Mouse (Mus musculus) layer of hippocampus, adult 18-20 months (tissue): ENCODE measurements around the gene Usp22. TPM values are rescaled to one million over a fixed set of nuclear protein-coding genes. Genes with fewer than 3 reads are reported as not detected.
"Not testable (repeated sequence)": the region's sequence is repeated elsewhere in the genome, so short reads cannot be mapped to it uniquely, and the experiment has no call there.

ENCODE experiments used
- DNase-seq, 2 experiments: peaks; one replicate each; pipeline ENCODE4 v3.0.0; 2022; ENCODE audit warnings: low spot score in 2 of 2
- total RNA-seq, 2 experiments: library from RNA; stranded (reverse); gene quantifications; 2 replicates each; pipeline ENCODE4 v1.2.3; 2021

Gene Usp22
- total RNA-seq, 2 experiments from 2014 or later = 207 to 209 TPM

GRCm38 (mm10) chr11:61143564-61144469 is 31.0 kb downstream of the Usp22 start:
- DNase-seq = no peak

- no peak for DNase-seq
These were observed 31.8 kb downstream of the Usp22 start for GRCm38 (mm10) chr11:61142941-61143530.

GRCm38 (mm10) chr11:61142262-61142661 is 32.6 kb downstream of the Usp22 start:
- no peak for DNase-seq

- no peak for DNase-seq
These were observed 33.2 kb downstream of the Usp22 start for GRCm38 (mm10) chr11:61141693-61142092.

GRCm38 (mm10) chr11:61132943-61133342 is 41.9 kb downstream of the Usp22 start:
- no peak for DNase-seq

GRCm38 (mm10) chr11:61130646-61131045 is 44.2 kb downstream of the Usp22 start:
- DNase-seq = not testable (repeated sequence)

GRCm38 (mm10) chr11:61129305-61129704 is 45.5 kb downstream of the Usp22 start:
- no peak for DNase-seq

GRCm38 (mm10) chr11:61127421-61128055 is 47.3 kb downstream of the Usp22 start:
- no peak for DNase-seq

- DNase-seq = no peak
These were observed 48.1 kb downstream of the Usp22 start, which contains the start of gene Tnfrsf13b for GRCm38 (mm10) chr11:61126606-61127355. Gene Tnfrsf13b (plus strand): TSS chr11:61126755.

GRCm38 (mm10) chr11:61125970-61126369 is 48.9 kb downstream of the Usp22 start:
- no peak for DNase-seq

- DNase-seq = no peak
These were observed 51.0 kb downstream of the Usp22 start for GRCm38 (mm10) chr11:61123886-61124285.

GRCm38 (mm10) chr11:61122769-61123288 is 52.0 kb downstream of the Usp22 start:
- no peak for DNase-seq

GRCm38 (mm10) chr11:61122283-61122768 is 52.5 kb downstream of the Usp22 start:
- DNase-seq = no peak

- DNase-seq = no peak
These were observed 54.8 kb downstream of the Usp22 start for GRCm38 (mm10) chr11:61119996-61120583.

- no peak for DNase-seq
These were observed 58.6 kb downstream of the Usp22 start for GRCm38 (mm10) chr11:61116226-61116625.

GRCm38 (mm10) chr11:61112323-61112995 is 62.4 kb downstream of the Usp22 start:
- DNase-seq = no peak

GRCm38 (mm10) chr11:61111472-61111871 is 63.4 kb downstream of the Usp22 start:
- no peak for DNase-seq

- no peak for DNase-seq
These were observed 63.9 kb downstream of the Usp22 start for GRCm38 (mm10) chr11:61110928-61111327.

- no peak for DNase-seq
These were observed 64.7 kb downstream of the Usp22 start for GRCm38 (mm10) chr11:61110113-61110512.

- DNase-seq = no peak
These were observed 65.1 kb downstream of the Usp22 start for GRCm38 (mm10) chr11:61109707-61110106.
